Mouse (Mus musculus) E14TG2a.4 (cell line): Measurements from ENCODE around the gene Ssh3.

ENCODE experiments used
- CTCF ChIP-seq: conservative IDR thresholded peaks from 2 replicates; pipeline ENCODE4 v1.5.1; 2014; ENCODE audit warnings: low read length
- NANOG ChIP-seq: IDR thresholded peaks from 2 replicates; pipeline ENCODE4 v1.6.1; 2014; ENCODE audit warnings: borderline replicate concordance, low read length, mixed read lengths
- POU5F1 ChIP-seq: IDR thresholded peaks from 2 replicates; pipeline ENCODE4 v1.6.1; 2014; ENCODE audit warnings: low read length, borderline replicate concordance

DNA sequence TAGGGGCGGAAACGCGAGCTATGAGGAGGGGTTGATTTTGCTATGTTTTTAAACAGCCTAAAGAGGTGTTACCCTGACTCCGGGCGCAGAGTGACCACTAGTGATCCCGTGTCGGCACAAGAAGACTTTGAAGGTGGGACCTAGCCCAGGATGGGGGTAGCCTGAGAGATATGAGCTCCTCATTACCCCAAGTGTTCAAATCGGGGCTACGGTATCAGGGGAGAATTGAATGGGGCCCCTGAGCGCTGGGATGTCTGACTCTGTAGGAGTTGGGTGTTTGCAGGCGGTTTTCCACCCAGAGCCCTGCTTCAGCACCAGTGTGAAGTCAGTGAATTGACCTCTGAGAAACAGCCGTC lies 11.1 kb downstream of the Ssh3 start:
- TF ChIP-seq CTCF (no peak), POU5F1 (no peak), NANOG (no peak)
